Mouse (Mus musculus): ENCODE measurements around the gene Stx2.

Stx2 gene

DNA sequence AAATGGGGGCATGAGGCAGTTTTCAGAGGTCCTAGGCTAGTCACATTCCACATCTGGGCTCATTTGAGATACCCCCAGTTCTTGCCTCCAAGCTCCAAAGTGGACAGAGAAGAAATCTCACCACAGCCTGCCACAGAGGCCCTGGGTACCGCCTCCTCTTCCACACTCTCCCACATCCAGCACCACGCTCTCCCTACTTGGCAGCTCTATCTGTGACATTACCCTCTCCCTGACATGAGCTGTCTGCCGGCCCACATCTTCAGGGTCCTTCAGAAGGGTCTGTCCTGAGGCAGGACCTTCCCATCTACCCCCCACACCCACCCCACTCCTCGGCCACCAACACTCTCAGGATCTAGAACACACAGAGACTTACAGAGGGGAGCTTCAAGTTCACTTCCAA is 56.9 kb downstream of the Stx2 start:
- DNase-seq, result no peak

- DNase-seq, result no peak
These were observed 61.3 kb downstream of the Stx2 start for GRCm38 (mm10) chr5:128947093-128947492.

DNA sequence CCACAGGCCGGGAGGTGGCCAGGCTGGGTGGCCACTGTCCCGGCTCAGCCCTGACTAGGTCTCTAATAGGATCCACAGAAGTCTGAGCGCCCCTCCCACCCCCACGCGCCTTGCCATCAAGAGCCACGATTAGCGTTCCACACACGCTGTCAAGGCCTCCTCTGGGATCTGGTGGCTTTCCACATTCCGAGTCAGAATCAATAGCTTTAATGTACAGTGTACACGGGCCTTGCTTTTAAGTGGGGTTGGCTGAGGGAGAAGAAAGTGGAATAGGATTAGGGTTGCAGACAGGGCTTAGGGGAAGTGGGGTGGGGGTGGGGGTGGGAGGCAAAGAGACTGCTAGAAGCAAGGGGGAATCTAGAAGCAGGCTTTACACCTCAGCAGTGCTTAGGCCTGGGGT is 67.9 kb downstream of the Stx2 start:
- no peak for DNase-seq

GRCm38 (mm10) chr5:128935359-128935899 is 72.9 kb downstream of the Stx2 start:
- DNase-seq, result no peak

Measured in right cerebral cortex, postnatal 25 days (tissue).